Mouse (Mus musculus): ENCODE data around the gene Khdrbs1. TPM values are rescaled to one million over a fixed set of nuclear protein-coding genes. Genes with fewer than 3 reads are reported as not detected.

Gene Khdrbs1
- total and polyA plus RNA-seq, 3 experiments, result 65.0 to 114 (median 66.3) TPM

- no peak for DNase-seq
Observed at GRCm38 (mm10) chr4:129672878-129673449, 69.1 kb downstream of the Khdrbs1 start.

DNA sequence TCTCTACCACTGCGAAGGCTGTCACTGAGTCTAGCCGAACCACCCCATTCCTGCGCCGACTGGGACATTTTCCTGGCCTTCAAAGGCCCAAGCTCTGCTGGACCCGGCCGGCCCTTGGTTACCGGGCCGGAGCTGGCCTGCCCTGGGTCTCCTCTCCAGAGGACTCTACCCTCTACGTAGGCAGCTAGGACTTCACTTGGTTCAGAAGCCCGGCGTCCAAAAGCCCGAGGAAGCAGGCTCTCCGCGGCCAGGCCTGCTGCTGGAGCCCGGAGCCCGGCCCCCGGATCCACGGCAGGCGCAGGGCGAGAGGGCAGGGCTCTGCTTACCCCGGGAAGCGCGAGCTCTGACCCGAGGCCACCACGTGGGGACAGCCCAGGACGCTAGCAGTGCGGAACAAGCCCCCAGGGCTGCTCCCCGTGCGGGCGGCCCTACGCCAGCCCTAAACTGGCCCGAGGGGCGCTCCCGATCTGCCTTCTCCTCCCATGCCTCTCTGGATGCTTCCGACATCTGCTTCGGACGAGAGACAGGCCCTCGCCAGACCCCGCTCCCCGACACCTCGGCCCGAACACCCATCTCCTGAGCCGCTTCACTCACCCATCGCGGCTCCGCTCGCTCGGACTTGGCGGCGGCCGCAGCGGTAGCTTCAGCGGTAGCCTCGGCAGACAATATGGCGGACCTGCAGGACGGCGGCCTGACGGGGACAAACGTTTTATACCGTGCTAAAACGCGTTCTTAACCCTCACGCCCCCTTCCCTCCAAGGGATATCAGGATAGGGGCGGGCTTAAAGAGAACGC lies 69.8 kb downstream of the Khdrbs1 start, which contains the start of gene Kpna6:
Kpna6 (minus strand) TSS at position 685 of the 795 bp plus-strand sequence.
- DNase-seq, result peak; percentile 95

GRCm38 (mm10) chr4:129671491-129672082 lies 70.5 kb downstream of the Khdrbs1 start:
- peak; percentile 74 for DNase-seq

DNA sequence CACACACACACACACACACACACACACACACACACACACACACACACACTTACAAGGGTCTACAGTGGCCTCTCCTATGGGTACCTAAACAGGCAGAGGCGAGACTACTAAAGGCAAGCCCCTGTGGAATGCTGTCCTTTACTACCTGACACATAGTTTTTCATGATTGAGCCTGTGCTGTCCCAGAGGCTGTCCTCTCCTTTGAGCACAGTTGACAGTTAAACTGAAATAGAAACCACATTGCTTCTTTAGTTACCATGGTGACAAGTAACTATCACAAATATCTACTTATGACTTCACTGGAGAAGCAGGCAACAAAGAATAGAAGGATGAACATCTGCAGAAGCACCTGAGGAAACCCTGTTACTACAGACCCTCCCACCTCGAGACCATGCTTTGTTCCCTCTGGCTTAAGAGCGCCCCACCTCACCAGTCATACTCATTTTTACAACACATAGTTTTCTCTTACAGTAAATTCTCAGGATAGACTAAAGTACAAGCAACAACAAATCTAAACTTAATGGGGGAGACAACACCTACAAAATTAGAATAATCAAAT lies 79.8 kb downstream of the Khdrbs1 start:
- no peak for DNase-seq

DNA sequence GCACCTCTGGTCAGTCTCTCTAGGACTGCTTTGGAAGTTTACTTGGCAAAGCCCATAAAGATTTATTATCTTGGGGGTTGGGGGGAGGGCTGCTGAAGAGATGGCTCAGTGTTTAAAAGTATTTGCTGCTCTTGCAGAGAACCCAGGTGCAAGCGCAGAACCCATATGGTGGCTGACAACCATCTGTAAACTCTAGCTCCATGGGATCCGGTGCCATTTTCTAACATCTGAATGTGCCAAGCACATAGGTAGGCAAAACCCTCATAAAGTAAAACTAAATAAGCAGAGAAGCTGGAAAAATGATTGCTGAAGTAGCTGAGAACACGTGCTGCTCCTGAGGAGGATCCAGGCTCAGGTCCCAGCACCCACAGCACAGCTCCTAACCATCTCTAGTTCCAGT lies 80.5 kb downstream of the Khdrbs1 start:
- DNase-seq, result no peak

GRCm38 (mm10) chr4:129654770-129655169 lies 87.3 kb downstream of the Khdrbs1 start:
- DNase-seq, result no peak

Small RNA genes lying within 50 kb of the gene (microRNA-seq; reads per million reads assigned to microRNA genes)
- 0 reads per million in 2 experiments for gene Gm28017
- gene Mir7016, result 2.0 to 2.5 reads per million in 2 experiments

Other genes starting within 250 kb of the Khdrbs1 start
- 10 to 100 TPM; 39.8 to 46.4 TPM for gene Marcksl1, start 228.7 kb downstream of the Khdrbs1 start, total RNA-seq (2021)
- gene Marcksl1, start 228.7 kb downstream of the Khdrbs1 start, polyA plus RNA-seq (2012; rRNA removed), result 48.8 and 67.4 TPM in 2 replicates
- 10 to 100 TPM; 44.4 to 53.9 TPM for gene Hdac1, start 199.6 kb downstream of the Khdrbs1 start, total RNA-seq (2021)
- 17.2 and 18.4 TPM in 2 replicates for gene Hdac1, start 199.6 kb downstream of the Khdrbs1 start, polyA plus RNA-seq (2012; rRNA removed)
- gene Lck, start 168.7 kb downstream of the Khdrbs1 start, total RNA-seq (2021), result 1 to 10 TPM; 3.2 to 4.1 TPM
- 1.2 and 1.7 TPM in 2 replicates for gene Lck, start 168.7 kb downstream of the Khdrbs1 start, polyA plus RNA-seq (2012; rRNA removed)
- gene Fam167b, start 163.8 kb downstream of the Khdrbs1 start, total RNA-seq (2021), result 10 to 100 TPM; 29.6 to 31.1 TPM
- 53.7 and 75.5 TPM in 2 replicates for gene Fam167b, start 163.8 kb downstream of the Khdrbs1 start, polyA plus RNA-seq (2012; rRNA removed)
- gene Eif3i, start 141.7 kb downstream of the Khdrbs1 start, total RNA-seq (2021), result 100 to 1,000 TPM; 171 to 194 TPM
- gene Eif3i, start 141.7 kb downstream of the Khdrbs1 start, polyA plus RNA-seq (2012; rRNA removed), result 147 and 171 TPM in 2 replicates
- gene Tmem234, start 141.6 kb downstream of the Khdrbs1 start, total RNA-seq (2021), result 100 to 1,000 TPM in 1 of 2 experiments, 10 to 100 TPM in 1; 90.9 to 100 TPM
- 108 and 125 TPM in 2 replicates for gene Tmem234, start 141.6 kb downstream of the Khdrbs1 start, polyA plus RNA-seq (2012; rRNA removed)
- gene Dcdc2b, start 128.0 kb downstream of the Khdrbs1 start, total RNA-seq (2021), result 1 to 10 TPM; 1.8 to 2.4 TPM
- gene Dcdc2b, start 128.0 kb downstream of the Khdrbs1 start, polyA plus RNA-seq (2012; rRNA removed), result 4.5 and 7.4 TPM in 2 replicates
- 10 to 100 TPM; 28.2 to 32.0 TPM for gene Iqcc, start 123.2 kb downstream of the Khdrbs1 start, total RNA-seq (2021)
- 56.0 and 63.9 TPM in 2 replicates for gene Iqcc, start 123.2 kb downstream of the Khdrbs1 start, polyA plus RNA-seq (2012; rRNA removed)
- 10 to 100 TPM; 22.1 to 33.4 TPM for gene Ccdc28b, start 118.4 kb downstream of the Khdrbs1 start, total RNA-seq (2021)
- 23.9 and 24.3 TPM in 2 replicates for gene Ccdc28b, start 118.4 kb downstream of the Khdrbs1 start, polyA plus RNA-seq (2012; rRNA removed)
- 10 to 100 TPM; 56.0 to 66.6 TPM for gene Txlna, start 101.2 kb downstream of the Khdrbs1 start, total RNA-seq (2021)
- gene Txlna, start 101.2 kb downstream of the Khdrbs1 start, polyA plus RNA-seq (2012; rRNA removed), result 25.2 and 28.9 TPM in 2 replicates
- gene Kpna6, start 69.5 kb downstream of the Khdrbs1 start, total RNA-seq (2021), result 10 to 100 TPM; 82.7 to 93.8 TPM
- gene Kpna6, start 69.5 kb downstream of the Khdrbs1 start, polyA plus RNA-seq (2012; rRNA removed), result 23.7 and 31.1 TPM in 2 replicates
- 10 to 100 TPM; 10.3 to 15.1 TPM for gene Tmem39b, start 45.5 kb downstream of the Khdrbs1 start, total RNA-seq (2021)
- 26.5 and 28.8 TPM in 2 replicates for gene Tmem39b, start 45.5 kb downstream of the Khdrbs1 start, polyA plus RNA-seq (2012; rRNA removed)
- 100 to 1,000 TPM; 378 to 409 TPM for gene Ptp4a2, start 68.9 kb upstream of the Khdrbs1 start, total RNA-seq (2021)
- 41.0 and 48.2 TPM in 2 replicates for gene Ptp4a2, start 68.9 kb upstream of the Khdrbs1 start, polyA plus RNA-seq (2012; rRNA removed)
- 1 to 10 TPM in 1 of 2 experiments, under 1 TPM in 1; 0.92 to 1.1 TPM for gene Spocd1, start 186.9 kb upstream of the Khdrbs1 start, total RNA-seq (2021)
- 3.2 and 3.7 TPM in 2 replicates for gene Spocd1, start 186.9 kb upstream of the Khdrbs1 start, polyA plus RNA-seq (2012; rRNA removed)
- gene Adgrb2, start 242.6 kb upstream of the Khdrbs1 start, total RNA-seq (2021), result 10 to 100 TPM; 18.7 to 24.9 TPM
- gene Adgrb2, start 242.6 kb upstream of the Khdrbs1 start, polyA plus RNA-seq (2012; rRNA removed), result 87.5 and 105 TPM in 2 replicates

All from adrenal gland, adult 2 months (tissue).